Mouse (Mus musculus): ENCODE results near the gene Il31. TPM values are rescaled to one million over a fixed set of nuclear protein-coding genes. Genes with fewer than 3 reads are reported as not detected.

The Il31 gene
- polyA plus RNA-seq, 2 experiments from 2014 or later, result not detected

GRCm38 (mm10) chr5:123470784-123471400 lies 18.4 kb downstream of the Il31 start:
- ATAC-seq, result peak; percentile 83

DNA sequence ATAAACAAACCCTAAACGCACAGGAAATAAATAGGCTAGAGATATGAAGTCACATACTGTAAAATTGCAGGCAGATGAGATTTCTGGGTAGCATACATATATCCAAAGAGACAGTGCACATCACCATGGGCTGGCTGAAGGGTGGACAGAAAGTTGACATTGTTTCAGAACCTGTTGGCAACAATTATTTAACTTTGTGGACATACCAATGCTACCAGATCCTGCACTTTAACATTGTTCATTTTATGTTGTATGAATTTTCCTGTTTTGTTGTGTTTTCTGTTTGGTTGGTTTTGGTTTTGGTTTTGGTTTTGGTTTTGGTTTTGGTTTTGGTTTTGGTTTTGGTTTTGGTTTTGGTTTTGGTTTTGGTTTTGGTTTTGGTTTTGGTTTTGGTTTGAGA lies 24.7 kb downstream of the Il31 start:
- ATAC-seq, result no peak

- no peak for ATAC-seq
These were observed 27.9 kb downstream of the Il31 start for GRCm38 (mm10) chr5:123461420-123461819.

- ATAC-seq, result no peak
These were observed 37.4 kb downstream of the Il31 start for GRCm38 (mm10) chr5:123451886-123452285.

GRCm38 (mm10) chr5:123444849-123445334 lies 44.4 kb downstream of the Il31 start:
- no peak for ATAC-seq

- no peak for ATAC-seq
These were observed 45.2 kb downstream of the Il31 start for GRCm38 (mm10) chr5:123444069-123444468.

- no peak for ATAC-seq
These were observed 47.0 kb downstream of the Il31 start for GRCm38 (mm10) chr5:123442283-123442682.

GRCm38 (mm10) chr5:123440664-123441063 lies 48.6 kb downstream of the Il31 start:
- ATAC-seq, result no peak

- no peak for ATAC-seq
These were observed 49.3 kb downstream of the Il31 start for GRCm38 (mm10) chr5:123439941-123440340.

- ATAC-seq, result no peak
These were observed 50.0 kb downstream of the Il31 start for GRCm38 (mm10) chr5:123439312-123439711.

GRCm38 (mm10) chr5:123438381-123438780 lies 50.9 kb downstream of the Il31 start:
- no peak for ATAC-seq

- peak; percentile 63 for ATAC-seq
These were observed 52.5 kb downstream of the Il31 start for GRCm38 (mm10) chr5:123436780-123437175.

DNA sequence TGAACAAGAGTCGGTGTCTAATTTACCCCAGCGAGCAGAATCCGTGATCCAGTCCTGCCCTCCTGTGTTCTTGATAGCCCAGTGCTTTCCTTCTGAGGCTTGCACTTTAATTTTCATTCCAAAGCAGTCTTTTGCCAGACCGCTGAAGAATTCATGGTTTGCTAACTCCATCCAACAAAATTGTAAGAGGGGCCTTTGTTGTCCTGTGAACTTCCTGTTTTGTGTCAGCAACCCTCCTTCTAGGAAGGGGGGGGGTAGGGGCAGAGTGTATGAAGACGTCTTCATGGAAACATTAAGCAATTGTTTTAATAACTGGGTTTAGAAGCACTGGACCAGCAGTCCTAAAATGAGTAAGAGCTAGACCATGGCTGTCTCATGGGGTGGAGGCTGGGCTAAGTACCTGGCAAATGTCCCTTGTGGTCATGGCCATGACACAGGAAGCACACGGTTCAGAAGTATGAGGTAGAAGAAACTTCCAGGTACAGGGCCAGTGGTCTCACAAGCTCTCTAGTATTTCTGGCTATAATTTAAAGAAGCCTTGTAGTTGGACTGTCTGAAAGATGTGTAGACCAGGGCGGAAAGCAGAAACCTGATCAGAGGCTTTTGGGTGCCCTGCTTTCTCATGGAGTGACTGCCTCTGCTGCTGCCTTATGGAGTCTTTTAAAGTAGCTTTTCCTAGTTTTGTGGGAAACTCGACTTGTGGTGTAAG lies 53.1 kb downstream of the Il31 start:
- no peak for ATAC-seq

DNA sequence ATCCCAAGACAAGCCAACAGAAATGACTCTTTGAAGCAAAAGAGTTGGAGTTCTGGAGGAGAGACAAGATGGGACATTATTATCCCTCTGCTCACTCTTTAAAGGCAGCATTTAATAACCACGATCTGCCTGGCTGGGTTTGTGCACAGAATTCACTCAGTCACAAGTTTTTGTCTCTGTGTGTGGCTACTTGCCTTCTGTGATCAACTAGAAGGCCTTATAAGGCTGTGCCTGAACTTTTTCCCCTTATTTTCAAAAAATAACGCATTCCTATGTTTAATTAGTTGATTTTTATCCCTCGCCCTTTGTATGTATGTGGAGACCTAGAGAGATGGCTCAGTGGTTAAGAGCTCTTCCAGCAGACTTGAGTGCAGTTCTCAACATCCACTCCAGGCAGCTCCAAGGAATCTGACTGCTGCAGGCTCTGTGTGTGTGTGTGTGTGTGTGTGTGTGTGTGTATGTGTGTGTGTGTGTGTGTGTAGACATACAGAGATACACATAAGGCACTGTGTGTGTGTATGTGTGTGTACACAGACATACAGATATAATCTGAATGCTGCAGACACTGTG lies 56.9 kb downstream of the Il31 start:
- ATAC-seq, result no peak

GRCm38 (mm10) chr5:123431524-123432304 lies 57.6 kb downstream of the Il31 start:
- no peak for ATAC-seq

Other genes with a start within 250 kb of the Il31 start
- gene Wdr66, start 237.4 kb downstream of the Il31 start, polyA plus RNA-seq (2017; shearing (Covaris generic)), result 1 to 10 TPM in 1 of 2 experiments, under 1 TPM in 1; 0.54 to 1.4 TPM
- gene Bcl7a, start 145.7 kb downstream of the Il31 start, polyA plus RNA-seq (2017; shearing (Covaris generic)), result 1 to 10 TPM; 5.3 to 6.0 TPM
- 10 to 100 TPM; 14.7 to 17.5 TPM for gene Mlxip, start 94.7 kb downstream of the Il31 start, polyA plus RNA-seq (2017; shearing (Covaris generic))
- not detected for gene Lrrc43, start 184 bp downstream of the Il31 start, polyA plus RNA-seq (2017; shearing (Covaris generic))
- under 1 TPM in 1 of 2 experiments, not detected in 1; 0.33 TPM for gene B3gnt4, start 21.0 kb upstream of the Il31 start, polyA plus RNA-seq (2017; shearing (Covaris generic))
- 10 to 100 TPM; 70.9 to 85.2 TPM for gene Diablo, start 34.7 kb upstream of the Il31 start, polyA plus RNA-seq (2017; shearing (Covaris generic))
- gene Gm49027, start 36.0 kb upstream of the Il31 start, polyA plus RNA-seq (2017; shearing (Covaris generic)), result not detected
- gene Vps33a, start 83.5 kb upstream of the Il31 start, polyA plus RNA-seq (2017; shearing (Covaris generic)), result 10 to 100 TPM; 33.9 to 36.8 TPM
- 10 to 100 TPM; 43.3 to 49.8 TPM for gene Clip1, start 195.1 kb upstream of the Il31 start, polyA plus RNA-seq (2017; shearing (Covaris generic))
- gene Zcchc8, start 231.6 kb upstream of the Il31 start, polyA plus RNA-seq (2017; shearing (Covaris generic)), result 10 to 100 TPM; 55.2 to 55.4 TPM